Mouse (Mus musculus) layer of hippocampus, postnatal 36 days (tissue): ENCODE measurements around the gene Dnajc16. TPM values are rescaled to one million over a fixed set of nuclear protein-coding genes. Genes with fewer than 3 reads are reported as not detected.
"Not testable (repeated sequence)": the region's sequence is repeated elsewhere in the genome, so short reads cannot be mapped to it uniquely, and the experiment has no call there.

ENCODE experiments used
- DNase-seq, 2 experiments: peaks; one replicate each; pipeline ENCODE4 v3.0.0; 2022
- total RNA-seq, 2 experiments: library from RNA; stranded (reverse); gene quantifications; 2 replicates each; pipeline ENCODE4 v1.2.3; 2021

Dnajc16 gene
- total RNA-seq, 2 experiments from 2014 or later = 43.3 to 45.0 TPM

DNA sequence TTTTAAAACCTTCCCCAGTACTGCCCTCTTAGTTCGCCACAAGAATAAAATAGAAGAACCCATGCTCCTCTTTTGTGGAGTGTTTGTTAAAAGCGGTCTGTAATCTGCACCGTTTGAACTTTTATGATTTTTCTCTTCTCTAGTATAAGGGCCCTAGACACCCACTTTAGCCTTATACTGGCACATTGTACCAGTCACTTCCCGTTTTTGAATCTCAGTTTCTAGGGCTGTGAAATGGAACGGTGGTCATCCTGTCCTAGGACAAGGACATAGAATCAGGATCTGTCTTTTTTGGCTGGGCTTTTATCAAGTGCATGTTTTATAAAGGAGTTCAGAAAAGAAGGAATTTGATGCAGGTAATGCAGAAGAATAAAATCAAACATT lies 3.4 kb upstream of the Dnajc16 start:
- no peak for DNase-seq

DNA sequence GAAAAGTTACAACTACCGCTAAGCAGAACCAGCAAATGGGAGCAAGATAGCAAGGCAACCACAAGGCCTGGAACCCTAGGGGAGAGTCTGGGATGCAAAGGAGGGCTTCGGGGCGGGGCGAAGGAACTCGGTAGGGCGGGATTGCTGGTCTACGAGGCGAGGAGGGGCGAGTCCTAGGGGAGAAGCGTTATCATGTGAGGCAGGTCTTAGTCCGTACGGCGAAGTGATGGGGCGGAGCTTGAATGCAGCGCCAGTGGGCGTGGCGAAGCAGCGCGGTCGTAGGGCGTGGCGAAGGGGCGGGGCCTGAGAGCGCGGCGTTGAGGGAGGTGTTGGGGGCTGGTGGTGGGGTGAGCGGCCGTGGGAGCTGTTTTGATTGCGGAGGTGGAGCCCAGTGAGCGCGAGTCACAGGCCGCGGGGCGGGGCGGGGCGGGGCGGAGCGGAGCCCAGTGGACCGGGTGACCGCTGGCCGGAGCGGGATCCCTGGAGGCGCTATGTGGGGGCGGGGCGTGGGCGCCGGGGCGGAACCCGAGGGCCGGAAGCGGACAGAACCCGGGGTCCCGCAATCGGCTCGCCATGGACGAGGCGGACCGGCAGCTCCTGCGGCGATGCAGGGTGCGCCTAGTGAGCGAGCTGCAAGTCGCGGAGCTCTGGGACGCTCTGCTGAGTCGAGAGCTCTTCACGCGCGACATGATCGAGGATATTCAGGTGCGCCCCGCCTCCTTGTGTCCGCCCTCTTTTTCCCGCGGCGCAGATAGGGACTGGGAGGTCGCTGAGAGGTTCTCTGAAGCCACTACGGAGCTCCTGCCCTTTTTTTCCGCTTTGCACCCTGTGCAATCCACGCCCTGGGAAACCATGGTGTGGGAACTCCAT lies 2.8 kb upstream of the Dnajc16 start, which contains the start of gene Casp9:
TSS of gene Casp9 (plus strand) at position 331 of the 870 bp plus-strand sequence.
- DNase-seq = peak; percentile 94 to 96

DNA sequence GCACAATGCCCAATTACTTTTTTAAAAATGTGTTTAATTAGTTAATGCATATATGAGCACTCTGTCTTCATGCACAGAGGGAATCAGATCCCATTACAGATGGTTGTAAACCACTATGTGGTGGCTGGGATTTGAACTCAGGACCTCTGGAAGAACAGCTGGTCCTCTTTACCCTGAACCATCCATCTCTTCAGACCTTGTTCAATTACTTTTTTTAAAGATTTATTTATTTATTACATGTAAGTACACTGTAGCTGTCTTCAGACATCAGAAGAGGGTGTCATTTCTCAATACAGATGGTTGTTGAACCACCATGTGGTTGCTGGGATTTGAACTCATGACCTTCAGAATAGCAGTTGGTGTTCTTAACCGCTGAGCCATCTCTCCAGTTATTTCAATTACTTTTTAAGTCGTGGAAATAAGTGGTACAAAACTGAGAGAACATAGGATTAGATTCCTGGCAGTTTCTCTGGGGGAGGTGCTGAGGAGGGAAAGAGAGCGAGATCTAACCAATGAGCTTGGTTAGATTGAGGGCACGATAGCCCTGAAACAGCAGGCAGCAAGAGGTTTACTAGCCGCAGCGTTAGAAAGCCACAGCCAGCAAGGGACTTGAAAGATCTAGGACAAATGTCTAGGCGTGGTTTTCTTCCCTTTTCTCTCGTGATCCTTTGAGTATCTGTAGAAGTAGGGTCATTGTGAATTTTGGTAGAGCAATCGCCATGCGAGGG lies 2.0 kb upstream of the Dnajc16 start:
- no peak for DNase-seq

DNA sequence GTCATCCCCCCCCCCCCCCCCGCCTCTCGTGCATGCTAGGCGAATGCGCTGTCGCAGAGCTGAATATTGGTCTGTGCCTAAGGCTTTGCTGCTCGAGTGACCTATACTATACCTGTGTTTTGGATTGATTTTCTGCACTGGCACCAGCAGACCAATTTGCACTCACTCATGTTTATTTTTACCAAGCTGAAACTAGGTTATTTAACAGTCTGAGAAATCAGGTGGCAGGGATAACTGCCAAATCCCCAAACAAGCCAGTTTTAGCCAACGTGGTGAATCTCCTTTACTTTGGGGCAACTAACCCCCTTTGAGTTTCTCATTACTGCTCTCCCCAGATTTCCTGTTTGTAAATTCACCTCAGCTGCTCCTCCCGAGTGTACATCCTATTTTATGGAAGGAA lies 1.2 kb upstream of the Dnajc16 start:
- no peak for DNase-seq

DNA sequence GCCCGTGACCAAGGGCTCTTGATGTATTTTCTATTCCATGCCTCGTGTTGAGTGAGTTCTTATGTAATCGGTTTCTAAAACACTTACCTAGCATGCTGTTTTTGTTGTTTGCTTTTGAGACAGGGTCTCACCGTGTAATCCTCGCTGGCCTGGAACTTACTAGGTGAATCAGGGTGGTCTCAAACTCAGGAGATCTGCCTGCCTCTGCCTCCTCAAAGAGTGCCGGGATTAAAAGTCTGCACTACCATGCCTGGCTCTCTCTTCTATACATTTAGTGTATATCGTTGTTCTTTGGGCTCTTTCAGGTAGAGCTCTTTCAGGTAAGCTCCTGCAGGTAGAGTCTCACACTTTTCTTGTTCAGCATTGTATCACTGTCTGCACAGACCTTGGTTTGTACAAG lies 755 bp upstream of the Dnajc16 start:
- DNase-seq = no peak

DNA sequence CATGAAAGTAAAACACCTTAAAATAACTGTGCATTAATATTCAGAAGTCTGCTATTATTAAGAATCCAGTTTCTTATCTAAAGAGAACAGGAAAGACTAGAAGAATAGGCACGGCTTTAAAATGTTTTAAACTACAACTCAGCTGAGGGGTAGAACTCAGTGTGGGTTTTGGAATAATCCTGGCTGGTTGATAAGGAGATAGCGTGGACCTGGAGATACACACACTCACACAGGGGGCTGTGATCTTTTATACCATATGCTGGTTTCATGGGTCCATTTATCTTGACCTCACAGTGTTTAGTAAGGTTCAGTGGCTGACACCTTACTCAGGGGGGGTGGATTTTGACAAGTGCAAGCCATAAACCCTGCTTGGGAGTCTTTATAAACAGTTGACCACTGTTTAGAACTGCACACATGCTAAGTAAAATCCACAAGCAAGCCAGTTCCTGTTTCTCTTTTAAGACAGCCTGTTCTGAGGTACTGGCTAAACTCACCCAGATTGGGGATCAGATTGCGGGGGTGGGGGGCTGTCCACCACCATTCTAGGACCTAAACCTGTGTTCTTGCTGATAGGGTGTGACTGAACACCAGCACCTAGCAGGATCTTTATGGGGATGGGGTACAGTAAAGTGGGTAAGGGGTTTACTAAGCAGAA lies 1.0 kb downstream of the Dnajc16 start:
- no peak for DNase-seq

DNA sequence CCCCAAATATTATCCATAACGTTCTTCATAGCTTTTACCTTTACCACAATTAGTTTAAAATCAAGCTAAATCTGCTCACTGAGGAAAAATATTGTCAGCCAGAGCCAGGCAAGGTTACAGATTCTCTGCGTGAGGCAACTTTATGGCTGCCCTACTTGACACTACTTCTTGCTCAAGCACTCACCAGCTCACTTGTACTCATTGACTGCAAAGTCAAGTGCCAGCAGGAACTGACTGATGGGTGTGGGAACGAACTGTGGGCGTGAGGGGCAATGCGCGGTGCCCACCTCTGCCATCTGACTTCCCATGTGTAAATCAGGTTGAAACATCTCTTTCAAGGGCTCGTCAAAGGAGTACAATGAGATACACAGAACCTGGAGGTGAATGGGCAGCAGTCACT lies 3.3 kb downstream of the Dnajc16 start:
- no peak for DNase-seq

DNA sequence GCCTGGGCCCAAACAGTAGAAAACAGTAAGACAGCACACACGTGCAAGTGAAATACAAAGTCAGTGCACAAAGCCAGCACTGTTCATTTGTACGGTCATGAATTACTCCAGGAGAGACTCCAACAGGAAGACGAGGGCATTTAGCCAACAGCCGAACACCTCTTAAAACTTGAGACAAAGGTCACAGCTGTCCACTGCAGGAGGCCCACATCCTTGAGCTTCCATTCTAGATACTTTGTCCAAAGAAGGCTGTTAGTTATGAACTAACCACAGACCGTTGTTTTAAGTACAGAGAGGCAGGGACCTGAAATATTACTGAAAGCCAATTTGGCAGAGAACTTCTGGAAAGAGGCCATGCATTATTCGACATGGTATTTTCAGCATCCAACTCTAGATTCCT lies 3.7 kb downstream of the Dnajc16 start:
- DNase-seq = no peak

DNA sequence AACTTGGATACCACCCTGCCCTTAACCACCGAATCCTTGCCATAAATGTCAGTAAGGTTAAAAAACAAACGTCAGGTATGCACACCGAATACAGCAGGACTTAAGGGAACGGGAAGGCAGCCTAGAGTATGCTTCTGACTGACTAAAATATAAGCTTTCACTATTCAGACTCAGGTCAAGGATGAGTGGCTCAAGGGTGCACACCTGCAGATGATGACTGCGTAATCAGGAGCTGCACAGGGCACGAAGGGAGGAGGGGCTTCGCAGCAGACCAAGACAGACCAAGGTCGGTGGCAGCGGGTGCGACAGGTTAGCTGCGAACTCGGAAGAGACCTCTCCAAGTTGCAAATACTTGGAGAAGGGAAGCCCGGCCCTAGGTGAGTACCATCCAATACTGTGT lies 4.6 kb downstream of the Dnajc16 start:
- no peak for DNase-seq

DNA sequence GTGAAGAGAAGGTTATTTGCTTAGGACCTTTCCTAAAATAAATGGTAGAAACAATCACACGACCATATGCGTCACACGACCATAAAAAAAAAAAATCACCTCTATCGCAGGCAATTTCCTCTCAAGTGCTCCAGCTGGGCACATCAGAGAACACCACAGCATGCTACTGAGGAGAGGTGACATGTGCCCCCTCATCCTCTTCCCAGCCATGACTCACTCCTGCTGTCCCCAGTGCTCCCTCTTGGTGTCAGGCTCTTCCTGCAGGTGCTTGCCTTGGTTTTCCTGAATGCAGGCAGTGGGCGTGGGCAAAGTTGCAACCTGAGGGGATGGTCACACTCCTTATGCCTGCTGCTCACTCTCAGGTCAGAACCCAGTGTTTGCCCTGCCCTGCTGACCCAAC lies 5.9 kb downstream of the Dnajc16 start:
- no peak for DNase-seq

DNA sequence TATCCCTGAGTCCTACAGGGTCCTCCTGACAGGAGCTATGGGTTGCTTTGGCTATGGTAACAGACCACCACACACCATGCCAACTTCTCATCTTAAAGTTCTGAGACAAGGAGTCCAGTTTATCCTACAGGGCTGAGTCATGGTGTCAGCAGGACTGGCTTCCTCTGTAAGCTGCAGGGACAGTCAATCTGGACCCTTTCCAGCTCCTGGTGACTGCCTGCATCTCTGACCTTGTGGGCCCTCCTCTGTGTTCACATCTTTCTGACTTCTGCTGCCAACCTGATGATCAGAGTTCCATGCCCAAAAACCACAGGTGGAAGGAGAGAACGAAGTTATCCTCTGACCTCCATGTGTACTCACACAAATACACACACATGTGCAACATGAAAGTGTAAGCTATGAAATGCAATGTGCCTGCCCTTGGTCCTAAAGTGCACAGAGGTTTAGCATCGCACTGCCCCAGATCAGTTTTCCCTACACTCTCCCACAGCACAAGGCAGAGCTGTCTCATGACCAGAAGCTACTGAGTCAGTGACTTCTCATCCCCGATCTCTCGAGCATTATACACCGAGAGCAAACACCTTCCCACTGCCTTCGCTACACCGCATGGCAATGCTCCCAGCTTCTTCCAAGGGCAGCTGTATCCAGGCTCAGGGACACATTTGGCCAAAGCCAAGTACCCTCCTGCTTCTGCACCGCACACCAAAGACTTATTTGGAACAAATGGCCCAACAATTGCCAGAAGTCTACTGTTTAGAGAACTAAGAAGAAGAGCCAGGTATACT lies 9.3 kb downstream of the Dnajc16 start:
- DNase-seq = no peak

DNA sequence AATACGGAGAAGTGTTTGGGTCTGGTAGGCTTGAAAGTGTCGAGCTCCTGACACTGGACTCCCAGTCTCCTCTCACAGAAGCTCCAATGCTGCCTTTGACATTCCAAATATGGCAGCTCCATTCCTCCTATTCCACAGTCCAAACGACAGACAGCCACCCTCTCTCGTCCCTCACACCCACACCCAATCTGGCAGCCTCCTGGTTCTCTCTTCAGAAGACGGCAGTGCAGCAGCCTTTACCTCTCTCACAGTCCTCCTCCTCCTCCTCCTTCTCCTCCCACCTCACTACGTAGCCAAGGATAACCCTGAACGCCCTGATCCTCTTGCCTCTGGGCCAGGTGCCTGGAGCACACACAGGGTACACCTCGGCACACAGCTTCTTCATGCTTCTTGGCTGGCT lies 10.9 kb downstream of the Dnajc16 start:
- DNase-seq = peak; percentile 72 to 73

DNA sequence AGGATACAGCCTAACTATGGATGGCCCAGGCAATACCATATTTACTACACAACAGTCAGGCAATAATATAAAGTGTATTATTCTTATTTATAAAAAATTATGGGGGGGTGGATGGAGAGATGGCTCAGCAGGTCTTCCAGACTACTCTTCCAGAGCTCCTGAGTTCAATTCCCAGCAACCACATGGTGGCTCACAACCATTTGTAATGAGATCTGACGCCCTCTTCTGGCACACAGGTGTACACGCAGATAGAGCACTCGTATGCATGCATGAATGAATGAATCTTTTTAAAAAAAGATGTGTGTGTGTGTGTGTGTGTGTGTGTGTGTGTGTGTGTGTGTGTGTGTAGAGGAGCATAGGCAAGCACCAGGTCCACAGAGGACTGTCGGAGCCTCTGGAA lies 17.7 kb downstream of the Dnajc16 start:
- DNase-seq = not testable (repeated sequence)

DNA sequence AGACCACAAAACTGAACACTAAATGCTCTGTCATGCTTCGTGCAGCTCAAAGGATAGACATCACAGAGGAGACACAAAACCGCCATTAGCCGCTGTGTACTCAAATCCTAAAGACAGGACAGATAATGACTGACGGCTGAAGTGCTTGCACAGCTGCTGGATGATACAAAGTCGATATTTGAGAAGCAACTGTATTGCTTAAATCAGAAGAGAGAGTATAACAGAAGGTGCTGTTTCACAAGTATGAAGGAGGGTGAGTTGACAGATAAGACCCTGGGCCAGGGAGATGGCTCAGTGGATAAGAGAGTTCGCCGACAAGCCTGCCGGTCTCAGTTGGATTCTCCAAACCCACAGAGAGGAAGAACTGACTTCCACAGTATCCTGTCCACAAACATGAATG lies 18.9 kb downstream of the Dnajc16 start:
- DNase-seq = no peak

DNA sequence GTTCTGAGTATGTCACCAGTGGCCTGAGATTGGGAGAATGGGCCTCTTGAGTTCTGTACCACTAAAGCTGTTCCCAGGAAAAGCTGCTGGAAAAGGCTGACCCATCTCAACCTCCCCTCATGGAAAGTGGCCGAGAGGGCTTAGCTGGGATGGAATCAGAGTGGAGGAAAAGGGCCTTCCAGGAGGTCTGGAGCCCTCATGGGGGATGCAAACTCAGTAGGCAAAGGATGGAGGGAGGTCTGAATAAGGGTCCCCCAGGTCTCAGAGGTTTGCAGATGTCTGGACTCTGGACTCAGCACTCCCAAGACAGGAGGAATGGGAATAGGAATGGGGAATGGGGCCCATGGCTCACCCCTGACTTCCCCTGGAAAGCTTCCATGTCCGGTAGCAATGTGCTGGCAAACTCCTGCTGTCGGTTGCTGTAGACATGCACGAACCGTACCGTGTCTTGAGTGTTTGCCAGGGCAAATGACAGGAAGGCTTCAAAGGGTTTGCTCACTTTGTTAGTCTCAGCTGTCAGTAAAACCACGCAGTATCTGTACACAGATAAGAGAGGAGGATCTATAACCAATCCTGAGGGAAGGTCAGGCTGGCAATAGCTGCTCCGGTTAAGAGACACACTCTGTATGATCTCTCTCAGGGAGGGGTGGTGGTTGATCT lies 21.1 kb downstream of the Dnajc16 start:
- DNase-seq = no peak

DNA sequence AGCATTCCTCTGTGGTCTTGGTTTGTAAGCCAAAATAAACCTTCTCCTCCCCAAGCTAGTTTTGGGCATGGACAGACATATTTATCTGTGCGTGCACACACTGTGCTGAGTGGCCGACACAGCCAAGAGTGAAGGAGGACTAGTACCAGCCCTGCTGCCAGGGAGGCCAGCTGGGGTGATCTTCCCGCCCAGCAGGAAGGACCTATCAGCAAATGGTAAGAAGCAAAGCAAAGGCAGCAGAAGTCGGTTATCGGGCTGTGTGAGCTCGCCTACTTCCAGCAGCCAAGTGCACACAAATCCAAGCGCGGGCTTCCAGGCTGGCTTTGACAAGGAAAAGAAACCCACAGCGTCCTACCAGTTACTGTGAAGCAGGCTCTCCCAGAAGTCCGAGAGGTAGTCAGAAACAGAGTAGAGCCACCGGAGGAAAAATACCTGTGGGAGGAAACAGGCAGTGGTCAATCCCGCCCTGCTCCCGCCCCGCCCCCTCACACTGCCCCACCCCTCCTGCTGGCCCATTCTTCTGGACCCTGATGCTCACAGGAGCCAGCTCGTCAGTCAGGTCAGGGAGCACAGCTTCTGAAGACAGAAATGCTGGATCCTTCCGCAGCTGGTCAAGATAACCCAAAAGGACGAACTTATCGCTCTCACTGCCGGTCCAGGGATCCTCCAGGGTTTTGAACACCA lies 23.2 kb downstream of the Dnajc16 start:
- peak; percentile 28 to 30 for DNase-seq

DNA sequence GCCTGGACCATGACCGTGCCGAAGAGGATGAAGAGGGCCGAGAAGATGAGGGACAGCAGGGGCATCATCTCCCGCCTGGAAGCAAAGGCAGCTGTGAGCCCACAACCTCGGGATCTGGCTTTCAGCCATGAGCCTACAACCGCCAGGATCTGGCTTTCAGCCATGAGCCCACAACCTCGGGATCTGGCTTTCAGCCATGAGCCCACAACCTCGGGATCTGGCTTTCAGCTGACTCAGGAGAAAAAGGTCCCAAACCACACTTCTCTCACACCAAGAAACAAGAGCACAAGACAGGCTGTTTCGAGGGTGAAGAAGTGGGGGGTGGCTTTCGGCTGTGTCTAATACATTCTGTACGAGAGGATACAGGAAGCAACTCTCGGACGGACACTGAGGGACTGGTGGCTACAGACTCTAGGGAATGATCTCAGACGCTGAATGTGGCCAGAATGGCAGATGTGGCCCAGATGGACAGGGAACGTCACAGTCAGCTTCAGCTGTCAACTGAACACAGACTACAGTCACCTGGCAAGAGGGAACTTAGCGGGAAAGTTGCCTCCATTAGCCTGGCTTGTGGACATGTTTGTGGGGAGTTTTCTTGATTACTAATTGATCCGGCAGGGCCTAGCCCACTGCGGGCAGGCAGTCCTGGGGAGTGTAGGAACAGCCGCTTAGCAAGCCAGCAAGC lies 23.9 kb downstream of the Dnajc16 start:
- DNase-seq = peak in 1 of 2 experiments; percentile 41

DNA sequence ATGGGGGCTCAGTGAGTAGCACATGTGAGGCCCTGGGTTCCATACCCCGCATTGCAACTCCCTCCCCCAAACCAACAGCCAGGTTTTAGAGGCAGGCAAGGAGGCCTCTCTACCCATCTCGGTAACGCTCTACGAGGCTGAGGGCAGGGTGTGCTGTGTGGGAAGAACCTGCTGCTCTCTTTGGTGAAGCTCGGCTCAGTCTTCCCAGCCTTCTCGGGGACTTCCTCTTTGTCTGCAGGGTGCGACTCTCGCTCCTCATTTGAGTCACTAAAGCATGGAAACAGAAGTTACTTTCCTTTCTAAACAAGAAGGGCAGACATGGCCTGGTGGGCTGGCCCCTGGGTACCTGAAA lies 24.4 kb downstream of the Dnajc16 start:
- DNase-seq = peak in 1 of 2 experiments; percentile 29

DNA sequence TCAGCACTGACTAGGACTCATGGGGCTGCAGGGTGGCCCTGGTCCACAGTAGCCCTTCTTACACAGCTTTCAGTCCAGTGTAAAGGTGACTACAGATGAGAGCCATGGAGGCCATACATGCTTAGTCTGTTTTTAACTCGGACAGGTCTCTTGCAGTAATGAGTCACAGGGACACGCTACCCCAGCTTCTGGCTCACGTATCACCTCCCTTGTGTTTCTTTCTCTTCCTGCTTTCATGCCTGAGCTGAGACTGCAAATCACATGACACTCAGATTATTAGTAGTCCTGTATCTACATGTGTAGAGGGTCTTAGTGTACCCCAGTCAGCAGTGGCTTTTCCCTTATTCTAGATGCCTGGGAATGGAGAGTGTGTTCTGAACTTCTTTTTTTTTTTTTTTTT lies 25.7 kb downstream of the Dnajc16 start:
- no peak for DNase-seq

DNA sequence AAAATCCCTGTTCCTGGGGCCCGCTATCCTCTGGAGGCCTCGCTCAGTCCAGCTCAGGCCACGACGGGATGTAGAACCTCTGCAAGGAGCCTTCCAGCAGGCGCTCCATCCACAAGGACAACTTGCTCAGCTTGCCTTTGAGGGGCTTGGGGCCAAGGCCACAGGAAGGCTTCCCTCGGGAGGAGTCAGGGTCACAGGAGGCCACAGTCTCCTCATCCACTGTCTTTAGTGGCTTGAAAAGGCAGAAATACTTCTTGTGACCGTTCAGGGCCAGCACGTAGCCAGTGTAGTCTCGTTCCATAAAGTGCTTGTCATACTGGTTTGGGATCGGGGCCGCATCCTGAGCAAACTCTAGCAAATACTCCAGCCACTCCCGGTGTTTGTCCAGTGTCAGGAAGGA lies 27.3 kb downstream of the Dnajc16 start:
- no peak for DNase-seq

DNA sequence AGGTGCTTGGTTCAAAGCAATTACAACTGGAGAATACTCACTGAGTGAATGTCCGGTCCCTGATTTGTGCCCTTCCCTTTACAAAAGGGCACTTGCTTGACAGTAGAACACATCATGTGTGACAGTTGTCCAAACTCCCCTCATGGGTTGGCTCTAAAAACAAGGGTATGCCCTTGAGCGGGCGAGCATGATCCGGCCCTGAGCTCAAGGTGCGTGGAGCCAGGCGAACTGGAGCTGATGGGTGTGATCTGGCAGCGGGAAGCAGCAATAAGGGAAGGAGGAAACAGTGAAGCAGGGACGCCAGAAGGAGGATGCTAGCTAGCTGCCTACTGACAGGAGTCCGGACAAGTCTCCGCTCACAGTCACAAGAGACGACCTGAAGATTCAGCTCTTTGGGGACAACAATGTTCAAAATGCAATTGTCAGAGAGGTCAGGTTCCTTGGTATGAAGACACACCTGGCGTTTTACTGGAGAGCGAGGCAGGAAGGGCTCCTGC lies 28.6 kb downstream of the Dnajc16 start:
- no peak for DNase-seq
